Mouse (Mus musculus): ENCODE measurements around the gene Sspn. TPM values are rescaled to one million over a fixed set of nuclear protein-coding genes. Genes with fewer than 3 reads are reported as not detected.

Gene Sspn
- 4.7 TPM for polyA plus RNA-seq (2012; fragmentation: generic; extraction: Trizol)
- long read RNA-seq, experiment 1, full-length matches to known transcripts: 8 of 12 reads
- long read RNA-seq, experiment 1, partial matches to known transcripts: 1 of 12 reads
- long read RNA-seq, experiment 1, other reads (novel, unspliced or antisense): 3 of 12 reads
- long read RNA-seq, experiment 2, full-length matches to known transcripts: 38 of 42 reads
- long read RNA-seq, experiment 2, partial matches to known transcripts: 0 of 42 reads
- long read RNA-seq, experiment 2, other reads (novel, unspliced or antisense): 4 of 42 reads

DNA sequence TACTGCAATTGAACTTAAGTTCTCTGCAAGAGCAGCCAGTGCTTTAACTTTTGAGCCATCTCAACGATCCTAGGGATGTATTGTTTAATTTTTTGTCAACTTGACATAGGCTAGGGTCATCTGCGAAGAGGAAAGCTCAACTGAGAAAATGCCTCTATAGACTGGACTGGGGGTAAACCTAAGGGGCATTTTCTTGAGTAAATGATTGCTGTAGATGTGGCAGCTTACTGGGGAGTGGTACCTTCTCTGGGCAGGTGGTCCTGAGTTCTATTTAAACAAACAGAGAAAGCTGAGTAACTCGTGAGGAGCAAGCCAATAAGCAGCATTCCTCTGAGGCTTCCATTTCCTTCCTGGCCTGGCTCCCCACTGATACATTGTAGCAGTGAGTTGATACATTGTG lies at the start of gene Sspn:
Gene Sspn (plus strand): TSS at position 301 of the 400 bp plus-strand sequence.
- no peaks in the 10 kb centered on the region for H3K79me2 ChIP-seq (ENCODE audit: control insufficient read depth, insufficient read depth)
- H3K27me3 ChIP-seq (ENCODE audit: control insufficient read depth, insufficient read depth, insufficient read length): no peaks in the 10 kb centered on the region
- TF ChIP-seq FOSL1 (IDR thresholded peaks at IDR 0.05; ENCODE audit: insufficient read depth, low read length, poor library complexity, severe bottlenecking): no peak
- TF ChIP-seq MAX (IDR thresholded peaks at IDR 0.05): no peak
- no peak for TF ChIP-seq CEBPB (IDR thresholded peaks at IDR 0.05; ENCODE audit: low read depth)
- no peak for TF ChIP-seq CTCF (IDR thresholded peaks at IDR 0.05; ENCODE audit: control insufficient read depth, insufficient read depth, insufficient read length)
- no peak for TF ChIP-seq MYOG (IDR thresholded peaks at IDR 0.05; ENCODE audit: control insufficient read depth, extremely low read depth, insufficient read length)
- no peak for TF ChIP-seq USF1 (IDR thresholded peaks at IDR 0.05; ENCODE audit: low read depth)
- no peak within 1 kb of the TSS for H3K4me3 ChIP-seq (ENCODE audit: insufficient read depth, poor library complexity, severe bottlenecking)
- H3K79me3 ChIP-seq (ENCODE audit: low read depth): no peaks in the 10 kb centered on the region
- H3ac ChIP-seq (ENCODE audit: control insufficient read depth, insufficient read length, low read depth): no peak within 1 kb of the TSS
- H3K36me3 ChIP-seq (ENCODE audit: control insufficient read depth, insufficient read depth): no peaks in the 10 kb centered on the region

DNA sequence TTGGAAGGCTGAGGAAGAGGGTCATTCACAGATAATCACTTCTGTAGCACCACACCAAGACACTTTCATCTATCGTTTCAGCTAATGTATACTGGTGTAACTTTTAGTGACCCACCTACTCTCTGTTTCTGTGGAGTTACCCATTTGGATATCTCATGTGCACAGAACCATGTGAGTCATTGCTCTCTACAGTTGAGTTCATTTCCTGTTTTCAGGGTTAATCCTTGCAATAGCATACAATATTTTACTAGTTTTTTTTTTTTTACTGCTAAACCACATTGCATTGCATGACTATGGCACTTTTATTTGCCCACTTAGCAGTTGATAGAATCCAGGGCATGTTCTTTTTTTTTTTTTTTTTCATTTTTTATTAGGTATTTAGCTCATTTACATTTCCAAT lies 48.4 kb upstream of the Sspn start:
- H3K27me3 ChIP-seq (ENCODE audit: control insufficient read depth, insufficient read depth, insufficient read length): no peaks in the 10 kb centered on the region
- no peaks in the 10 kb centered on the region for H3K79me2 ChIP-seq (ENCODE audit: control insufficient read depth, insufficient read depth)
- H3K79me3 ChIP-seq (ENCODE audit: low read depth): no peaks in the 10 kb centered on the region
- no peak overlapping the region for H3K4me3 ChIP-seq (ENCODE audit: insufficient read depth, poor library complexity, severe bottlenecking)
- no peaks in the 10 kb centered on the region for H3K36me3 ChIP-seq (ENCODE audit: control insufficient read depth, insufficient read depth)
- TF ChIP-seq FOSL1 (IDR thresholded peaks at IDR 0.05; ENCODE audit: insufficient read depth, low read length, poor library complexity, severe bottlenecking): no peak
- TF ChIP-seq CTCF (IDR thresholded peaks at IDR 0.05; ENCODE audit: control insufficient read depth, insufficient read depth, insufficient read length): no peak
- no peak for TF ChIP-seq USF1 (IDR thresholded peaks at IDR 0.05; ENCODE audit: low read depth)
- TF ChIP-seq MYOG (IDR thresholded peaks at IDR 0.05; ENCODE audit: control insufficient read depth, extremely low read depth, insufficient read length): no peak
- no peak for TF ChIP-seq MAX (IDR thresholded peaks at IDR 0.05)
- TF ChIP-seq MYOD1 (IDR thresholded peaks at IDR 0.05; ENCODE audit: control insufficient read depth, insufficient read length, low read depth): no peak
- no peak for TF ChIP-seq CEBPB (IDR thresholded peaks at IDR 0.05; ENCODE audit: low read depth)
- H3ac ChIP-seq (ENCODE audit: control insufficient read depth, insufficient read length, low read depth): no peak overlapping the region

DNA sequence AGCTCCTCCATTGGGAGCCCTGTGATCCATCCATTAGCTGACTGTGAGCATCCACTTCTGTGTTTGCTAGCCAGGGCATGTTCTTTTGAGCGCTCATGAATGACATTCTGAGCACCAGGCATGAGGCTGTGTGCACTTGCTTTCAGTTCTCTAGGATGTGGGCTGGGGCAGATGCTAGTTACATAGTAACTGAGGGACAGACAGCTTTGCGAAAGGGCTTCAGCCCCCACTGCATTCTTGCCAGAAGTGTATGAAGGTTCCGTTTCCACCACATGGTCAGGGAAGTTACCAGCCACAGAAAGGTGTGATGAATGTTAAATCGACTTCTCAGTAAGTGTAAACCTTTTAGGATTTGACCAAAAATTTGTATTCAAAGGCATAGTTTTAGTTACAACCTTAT lies 47.8 kb upstream of the Sspn start:
- H3K4me3 ChIP-seq (ENCODE audit: insufficient read depth, poor library complexity, severe bottlenecking): no peak overlapping the region

DNA sequence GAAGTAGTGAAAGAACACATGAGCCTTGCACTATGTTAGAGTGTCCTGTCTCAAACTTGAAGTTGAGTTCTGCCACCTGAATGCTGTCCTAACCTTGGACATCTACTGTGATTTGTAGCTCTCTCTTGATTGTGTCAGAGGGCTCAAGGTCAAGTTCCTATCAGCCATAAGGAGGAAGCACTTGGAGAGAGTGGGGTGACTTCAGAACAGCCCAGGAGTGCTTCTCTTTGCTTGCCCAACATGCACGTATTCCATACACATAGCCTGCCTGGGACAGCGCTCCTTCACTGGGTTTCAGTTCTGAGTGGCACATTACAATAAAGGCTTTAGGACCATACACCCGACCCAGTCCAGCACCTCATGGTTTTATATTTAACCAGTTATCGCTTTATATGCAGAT lies 46.4 kb upstream of the Sspn start:
- H3K79me2 ChIP-seq (ENCODE audit: control insufficient read depth, insufficient read depth): no peaks in the 10 kb centered on the region
- no peak for TF ChIP-seq CEBPB (IDR thresholded peaks at IDR 0.05; ENCODE audit: low read depth)
- TF ChIP-seq MYOG (IDR thresholded peaks at IDR 0.05; ENCODE audit: control insufficient read depth, extremely low read depth, insufficient read length): no peak
- no peak for TF ChIP-seq FOSL1 (IDR thresholded peaks at IDR 0.05; ENCODE audit: insufficient read depth, low read length, poor library complexity, severe bottlenecking)
- TF ChIP-seq CTCF (IDR thresholded peaks at IDR 0.05; ENCODE audit: control insufficient read depth, insufficient read depth, insufficient read length): no peak
- no peak for TF ChIP-seq MAX (IDR thresholded peaks at IDR 0.05)
- TF ChIP-seq MYOD1 (IDR thresholded peaks at IDR 0.05; ENCODE audit: control insufficient read depth, insufficient read length, low read depth): no peak
- no peak for TF ChIP-seq USF1 (IDR thresholded peaks at IDR 0.05; ENCODE audit: low read depth)

More for the DNA sequence above, 47.8 kb upstream of the Sspn start:
- TF ChIP-seq CEBPB (IDR thresholded peaks at IDR 0.05; ENCODE audit: low read depth) (no peak), MAX (IDR thresholded peaks at IDR 0.05) (no peak), CTCF (IDR thresholded peaks at IDR 0.05; ENCODE audit: control insufficient read depth, insufficient read depth, insufficient read length) (no peak), MYOG (IDR thresholded peaks at IDR 0.05; ENCODE audit: control insufficient read depth, extremely low read depth, insufficient read length) (no peak), FOSL1 (IDR thresholded peaks at IDR 0.05; ENCODE audit: insufficient read depth, low read length, poor library complexity, severe bottlenecking) (no peak), USF1 (IDR thresholded peaks at IDR 0.05; ENCODE audit: low read depth) (no peak), MYOD1 (IDR thresholded peaks at IDR 0.05; ENCODE audit: control insufficient read depth, insufficient read length, low read depth) (no peak)
- H3K27me3 ChIP-seq (ENCODE audit: control insufficient read depth, insufficient read depth, insufficient read length): no peaks in the 10 kb centered on the region
- no peaks in the 10 kb centered on the region for H3K79me3 ChIP-seq (ENCODE audit: low read depth)
- no peaks in the 10 kb centered on the region for H3K79me2 ChIP-seq (ENCODE audit: control insufficient read depth, insufficient read depth)
- H3K36me3 ChIP-seq (ENCODE audit: control insufficient read depth, insufficient read depth): no peaks in the 10 kb centered on the region
- H3ac ChIP-seq (ENCODE audit: control insufficient read depth, insufficient read length, low read depth): no peak overlapping the region

DNA sequence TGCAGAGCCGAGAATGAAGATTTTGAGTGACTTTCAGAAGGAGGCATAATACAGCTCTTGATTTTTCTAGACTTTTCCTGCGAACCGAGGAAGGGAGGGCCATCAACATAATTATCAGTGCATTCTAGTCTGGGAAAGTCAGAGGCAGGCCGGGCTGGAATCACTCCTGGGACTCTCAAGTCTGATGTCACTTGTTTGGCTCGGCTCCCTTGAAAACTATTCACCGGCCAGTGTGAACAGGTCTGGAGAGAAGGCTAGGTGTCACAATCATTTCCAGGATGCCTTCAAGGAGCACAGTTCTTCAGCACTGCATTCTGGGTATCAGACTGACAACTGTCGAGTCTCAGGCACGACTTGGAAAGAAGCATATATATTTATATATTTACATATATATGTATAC lies 45.2 kb upstream of the Sspn start:
- Histone ChIP-seq H3K36me3 (ENCODE audit: control insufficient read depth, insufficient read depth) (no peaks in the 10 kb centered on the region), H3K4me3 (ENCODE audit: insufficient read depth, poor library complexity, severe bottlenecking) (no peak overlapping the region), H3K79me3 (ENCODE audit: low read depth) (no peaks in the 10 kb centered on the region), H3K27me3 (ENCODE audit: control insufficient read depth, insufficient read depth, insufficient read length) (no peaks in the 10 kb centered on the region), H3K79me2 (ENCODE audit: control insufficient read depth, insufficient read depth) (no peaks in the 10 kb centered on the region), H3ac (ENCODE audit: control insufficient read depth, insufficient read length, low read depth) (no peak overlapping the region)
- TF ChIP-seq MYOG (IDR thresholded peaks at IDR 0.05; ENCODE audit: control insufficient read depth, extremely low read depth, insufficient read length) (no peak), CEBPB (IDR thresholded peaks at IDR 0.05; ENCODE audit: low read depth) (no peak), CTCF (IDR thresholded peaks at IDR 0.05; ENCODE audit: control insufficient read depth, insufficient read depth, insufficient read length) (no peak), MYOD1 (IDR thresholded peaks at IDR 0.05; ENCODE audit: control insufficient read depth, insufficient read length, low read depth) (no peak), USF1 (IDR thresholded peaks at IDR 0.05; ENCODE audit: low read depth) (no peak), FOSL1 (IDR thresholded peaks at IDR 0.05; ENCODE audit: insufficient read depth, low read length, poor library complexity, severe bottlenecking) (no peak), MAX (IDR thresholded peaks at IDR 0.05) (no peak)

More for the DNA sequence above, 46.4 kb upstream of the Sspn start:
- Histone ChIP-seq H3K36me3 (ENCODE audit: control insufficient read depth, insufficient read depth) (no peaks in the 10 kb centered on the region), H3K27me3 (ENCODE audit: control insufficient read depth, insufficient read depth, insufficient read length) (no peaks in the 10 kb centered on the region), H3K79me3 (ENCODE audit: low read depth) (no peaks in the 10 kb centered on the region), H3K4me3 (ENCODE audit: insufficient read depth, poor library complexity, severe bottlenecking) (no peak overlapping the region), H3ac (ENCODE audit: control insufficient read depth, insufficient read length, low read depth) (no peak overlapping the region)

Data from C2C12 (cell line).